Comparison of ENCODE assay signal across 20 mouse cellular contexts in genomic region chr17:34975581-34976492, GRCm38 (mm10). TPM values are rescaled to one million over a fixed set of nuclear protein-coding genes. Genes with fewer than 3 reads are reported as not detected.
"Had no signal": no experiment of that assay in that cellular context is flagged by ENCODE, and none has a peak within 500 bp of the region (broad histone marks: within the 10 kb centered on the region; RNA-seq: fewer than 3 reads in every experiment).

No protein-coding gene starts in this region.

- DNase-seq: kidney, adult 9 months; kidney, postnatal 36 days; lung, adult 2 months; lung, postnatal 36 days; midbrain, embryonic 14.5 days; thymus, postnatal 36 days had no signal

- H3K27me3 ChIP-seq: neural tube, embryonic 15.5 days had no signal

- H3K4me3 ChIP-seq: layer of hippocampus, adult 2 months; limb, embryonic 10.5 days; myocyte; neural tube, embryonic 15.5 days had no signal

- H3K36me3 ChIP-seq: neural tube, embryonic 15.5 days had no signal

- H3K27ac ChIP-seq: kidney, postnatal 0 days; layer of hippocampus, adult 2 months; limb, embryonic 10.5 days; liver, embryonic 14.5 days; neural tube, embryonic 15.5 days had no signal

RNA-seq across cellular contexts. Expression of gene Hspa1l, which starts 3.3 kb away (rescaled TPM):
- total RNA-seq: megakaryocyte progenitor cell, adult 5-6 weeks had no signal

RNA-seq across cellular contexts. Expression of gene Gm20481, which starts 6.1 kb away (rescaled TPM):
- total RNA-seq: layer of hippocampus, adult 2 months; layer of hippocampus, postnatal 10 days; left cerebral cortex, postnatal 14 days; megakaryocyte progenitor cell, adult 5-6 weeks had no signal
- polyA plus RNA-seq: kidney, postnatal 0 days; limb, embryonic 10.5 days; limb, embryonic 14.5 days; liver, embryonic 14.5 days; lung, adult 2 months; lung, postnatal 0 days; myocyte; neural tube, embryonic 11.5 days; neural tube, embryonic 15.5 days; stomach, embryonic 14.5 days; thymus, postnatal 0 days had no signal
